ENCODE assay signal across 19 mouse cellular contexts in the genomic region with DNA sequence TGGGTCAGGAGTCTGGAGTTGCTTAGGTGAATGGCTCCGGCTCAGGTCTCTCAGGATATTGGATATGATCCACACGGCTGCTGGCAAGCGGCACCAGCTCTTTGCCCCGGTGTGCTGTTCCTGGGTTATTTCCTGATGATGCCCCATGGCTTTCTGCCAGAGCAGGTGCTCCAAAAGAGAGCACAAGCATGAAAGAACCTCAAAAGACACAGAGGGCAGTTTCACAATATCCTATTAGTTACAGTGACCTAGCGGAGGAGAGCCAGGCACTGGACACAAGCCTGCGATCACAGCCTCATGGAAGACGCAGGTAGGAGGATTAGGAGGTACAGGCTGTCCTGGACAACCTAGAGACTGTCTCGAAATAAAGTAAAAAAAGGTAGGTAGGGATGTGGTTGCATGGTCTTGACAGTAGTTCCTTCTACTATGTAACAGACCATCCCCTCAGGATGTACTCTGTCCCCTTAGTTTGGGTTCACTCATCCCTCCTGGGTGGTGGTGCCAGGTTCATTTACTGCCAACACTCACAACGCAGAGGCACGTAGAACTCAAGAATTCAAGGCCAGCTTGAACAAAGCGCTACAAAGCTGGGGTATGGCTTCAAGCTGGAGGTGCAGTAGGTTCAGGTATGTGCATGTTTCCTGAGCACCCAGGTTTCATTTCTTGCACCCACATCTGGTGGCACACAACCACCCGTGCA. TPM values are rescaled to one million over a fixed set of nuclear protein-coding genes. Genes with fewer than 3 reads are reported as not detected.
DNase-seq lines count a peak whose midpoint lies in the region; ATAC-seq and TF ChIP-seq lines count a peak whose summit lies in the region.
"Had no signal": no experiment of that assay in that cellular context is flagged by ENCODE, and none has a peak within 500 bp of the region (broad histone marks: within the 10 kb centered on the region; RNA-seq: fewer than 3 reads in every experiment).

No protein-coding gene starts in this region.

- peak overlapping the region; percentile 64 for H3K27ac ChIP-seq in kidney, postnatal 0 days
- H3K27ac ChIP-seq: heart, embryonic 13.5 days; hindbrain, embryonic 15.5 days; limb, embryonic 13.5 days; neural tube, embryonic 12.5 days had no signal

- H3K4me2 ChIP-seq in kidney, postnatal 0 days (ENCODE audit: low read length), result no peak overlapping the region
- H3K4me2 ChIP-seq: heart, embryonic 13.5 days; hindbrain, embryonic 15.5 days; limb, embryonic 13.5 days; neural tube, embryonic 12.5 days had no signal

- no peak overlapping the region for H3K9ac ChIP-seq in kidney, postnatal 0 days (ENCODE audit: low read depth, low read length)
- H3K9ac ChIP-seq: heart, embryonic 13.5 days; hindbrain, embryonic 15.5 days; limb, embryonic 13.5 days; neural tube, embryonic 12.5 days had no signal

- ATAC-seq in kidney, postnatal 0 days (replicated peaks; ENCODE audit: low FRiP score, low read depth), result no peak
- ATAC-seq: CD4-positive, CD25-positive, alpha-beta regulatory T cell, adult 4 months; forebrain, embryonic 14.5 days had no signal

- 64% methylated on average over 12 of the region's 12 CpGs for WGBS in kidney, postnatal 0 days

- TF ChIP-seq CTCF in kidney, postnatal 0 days (IDR thresholded peaks at IDR 0.05; ENCODE audit: low read depth), result no peak

- no peaks in the 10 kb centered on the region for H3K9me3 ChIP-seq in kidney, postnatal 0 days (replicated peaks; ENCODE audit: low read length)
- H3K9me3 ChIP-seq: G1E; heart, embryonic 13.5 days; hindbrain, embryonic 15.5 days; limb, embryonic 13.5 days; neural tube, embryonic 12.5 days had no signal

- H3K4me1 ChIP-seq in kidney, postnatal 0 days (replicated peaks; ENCODE audit: insufficient read depth, low read length), result peaks cover 7% of the 10 kb centered on the region; the same call in 1 of the 2 replicates

- H3K27me3 ChIP-seq in kidney, postnatal 0 days (ENCODE audit: insufficient read depth, low read length), result no peaks in the 10 kb centered on the region
- H3K27me3 ChIP-seq: hindbrain, embryonic 15.5 days; limb, embryonic 13.5 days; neural tube, embryonic 12.5 days had no signal

- no peaks in the 10 kb centered on the region for H3K36me3 ChIP-seq in kidney, postnatal 0 days (ENCODE audit: insufficient read depth, low read length)
- H3K36me3 ChIP-seq: G1E; heart, embryonic 13.5 days; hindbrain, embryonic 15.5 days; limb, embryonic 13.5 days; neural tube, embryonic 12.5 days had no signal

- peak; percentile 18 for DNase-seq in cerebellum, adult 9-10 months
- no peak for DNase-seq in cerebellum, adult 11 months
- DNase-seq in kidney, adult 11 months, result peak; percentile 76
- no peak for DNase-seq in kidney, postnatal 0 days (ENCODE audit: low spot score)
- DNase-seq in lung, postnatal 10 days, result peak; percentile 26
- no peak for DNase-seq in adrenal gland, adult 8-10 months
- no peak for DNase-seq in cerebellum, postnatal 25 days
- no peak for DNase-seq in layer of hippocampus, postnatal 36 days
- DNase-seq: cerebellum, postnatal 10 days; heart, postnatal 36 days; thymus, postnatal 14 days had no signal

- H3K4me3 ChIP-seq in kidney, postnatal 0 days (replicated peaks; ENCODE audit: low read depth, low read length), result no peak overlapping the region
- H3K4me3 ChIP-seq: heart, embryonic 13.5 days; hindbrain, embryonic 15.5 days; limb, embryonic 13.5 days; neural tube, embryonic 12.5 days had no signal

RNA-seq across cellular contexts. Expression of a gene that starts 4.2 kb away (rescaled TPM):
- polyA plus RNA-seq in kidney, postnatal 0 days (2015; fragmentation: Nextera tagmentation; extraction: Ambion mirVana), result 183 and 203 TPM in 2 replicates
- 100 to 1,000 TPM in 3 of 4 experiments, 10 to 100 TPM in 1; 95.5 to 188 (median 137) TPM for total RNA-seq in adrenal gland, adult 8-10 months (2022)
- total RNA-seq in layer of hippocampus, postnatal 36 days (2021), result 100 to 1,000 TPM; 123 to 143 TPM

RNA-seq across cellular contexts. Expression of a gene that starts 40.7 kb away (rescaled TPM):
- polyA plus RNA-seq in kidney, postnatal 0 days (2015; fragmentation: Nextera tagmentation; extraction: Ambion mirVana), result 2.0 and 2.6 TPM in 2 replicates
- total RNA-seq in adrenal gland, adult 8-10 months (2022), result 1 to 10 TPM in 1 of 4 experiments, under 1 TPM in 3; 0.46 to 1.0 (median 0.67) TPM
- under 1 TPM; 0.47 to 0.56 TPM for total RNA-seq in layer of hippocampus, postnatal 36 days (2021)
- total RNA-seq: G1E; monocyte, adult 5-6 weeks had no signal
- polyA plus RNA-seq: G1E had no signal

Comparison
In these comparisons a context has a peak if more than half of its experiments do, and no peak if none do; other contexts are left out.
1. DNase-seq: peak in cerebellum, adult 9-10 months (single experiment), kidney, adult 11 months (single experiment) and lung, postnatal 10 days (single experiment); none in cerebellum, adult 11 months (single experiment), kidney, postnatal 0 days (single experiment), adrenal gland, adult 8-10 months (single experiment), cerebellum, postnatal 25 days (0 of 2) and layer of hippocampus, postnatal 36 days (0 of 2).